Mouse (Mus musculus) cerebellum, adult 18-20 months (tissue): ENCODE data around the gene Lrrc49.

Experiments used
- DNase-seq, 2 experiments: peaks; one replicate each; pipeline ENCODE4 v3.0.0; 2021

Gene Lrrc49

DNA sequence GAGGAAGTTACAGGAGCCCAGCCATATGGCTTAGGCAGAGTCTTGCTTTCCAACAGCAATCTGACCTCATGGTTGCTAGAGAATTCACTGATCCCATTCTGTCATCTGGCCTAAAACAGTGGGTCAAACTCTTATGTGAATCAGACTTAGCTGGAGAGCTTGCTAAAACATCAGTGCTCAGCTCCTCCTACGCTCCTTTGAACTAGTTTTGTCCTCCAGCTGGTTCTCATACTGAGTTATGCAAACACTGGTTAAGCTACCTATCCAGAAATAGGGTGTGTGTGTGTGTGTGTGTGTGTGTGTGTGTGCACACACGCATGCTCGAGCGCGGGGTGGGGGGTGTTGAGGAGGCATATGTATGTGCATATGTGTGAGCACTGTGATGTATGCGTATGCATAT, 15.4 kb downstream of the Lrrc49 start:
- DNase-seq = no peak

GRCm38 (mm10) chr9:60668886-60669285, 19.1 kb downstream of the Lrrc49 start:
- DNase-seq = peak; percentile 69 to 76

- no peak for DNase-seq
These were observed 22.4 kb downstream of the Lrrc49 start for GRCm38 (mm10) chr9:60665535-60665934.

DNA sequence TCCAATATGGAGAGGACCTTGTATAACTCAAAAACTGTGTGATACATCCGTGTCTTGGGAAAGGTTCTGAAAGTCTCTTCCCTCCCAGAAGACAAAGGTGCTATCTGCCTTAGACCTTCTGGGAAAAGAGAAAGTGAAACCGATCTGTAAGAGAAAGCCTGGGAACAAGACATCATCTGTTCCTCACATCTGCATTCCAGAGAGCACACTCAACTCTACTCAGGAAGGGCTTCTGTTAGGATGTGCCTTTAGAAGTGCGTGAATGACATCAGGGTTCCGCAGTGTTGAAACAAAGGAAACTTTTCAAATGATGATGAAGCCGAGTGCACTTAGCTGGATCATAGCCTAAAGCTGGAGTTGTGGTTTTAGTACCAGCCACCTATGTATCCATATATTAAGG, 23.1 kb downstream of the Lrrc49 start:
- DNase-seq = no peak

DNA sequence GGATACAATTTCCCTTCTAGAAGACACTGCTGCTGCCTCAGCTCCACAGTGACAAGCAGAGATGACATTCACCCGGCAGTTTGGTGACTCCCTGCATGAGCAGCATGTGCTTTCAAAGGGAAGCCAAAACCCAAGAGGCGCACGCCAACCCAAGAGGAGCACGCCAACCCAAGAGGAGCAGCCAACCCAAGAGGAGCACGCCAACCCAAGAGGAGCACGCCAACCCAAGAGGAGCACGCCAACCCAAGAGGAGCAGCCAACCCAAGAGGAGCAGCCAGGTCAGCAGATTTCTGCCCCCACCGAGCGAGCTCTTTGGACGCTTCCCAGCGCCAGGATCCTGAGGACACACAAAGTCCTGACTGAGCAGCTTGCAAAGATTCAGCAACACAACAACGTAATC, 23.6 kb downstream of the Lrrc49 start:
- DNase-seq = peak; percentile 93 to 95

- DNase-seq = peak; percentile 37 to 47
These were observed 25.0 kb downstream of the Lrrc49 start for GRCm38 (mm10) chr9:60662936-60663335.

DNA sequence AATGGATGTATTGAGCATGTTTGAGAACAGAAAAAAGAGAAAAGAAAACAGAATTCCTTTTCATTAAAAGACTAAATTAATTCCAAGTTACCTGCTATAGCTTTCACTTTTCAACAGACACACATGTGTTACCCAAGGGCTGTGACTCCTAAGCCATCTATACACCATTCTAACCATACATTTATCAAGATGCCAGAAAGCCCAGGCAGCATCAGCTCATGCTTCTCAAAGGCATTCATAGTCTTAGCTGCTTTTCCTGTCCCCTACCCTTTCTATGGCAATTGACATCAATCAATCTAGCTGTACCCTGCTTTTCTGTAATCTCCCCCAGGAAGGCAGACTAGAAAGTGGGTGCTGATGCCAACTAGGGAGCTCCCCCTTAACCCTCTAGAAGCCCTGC, 34.4 kb downstream of the Lrrc49 start:
- no peak for DNase-seq

GRCm38 (mm10) chr9:60653137-60653536, 34.8 kb downstream of the Lrrc49 start:
- no peak for DNase-seq

- no peak for DNase-seq
These were observed 37.7 kb downstream of the Lrrc49 start for GRCm38 (mm10) chr9:60650277-60650676.

- peak; percentile 85 to 89 for DNase-seq
These were observed 38.7 kb downstream of the Lrrc49 start for GRCm38 (mm10) chr9:60648981-60649975.

- no peak for DNase-seq
These were observed 54.4 kb downstream of the Lrrc49 start for GRCm38 (mm10) chr9:60633601-60634000.

- DNase-seq = peak; percentile 71 to 74
These were observed 61.6 kb downstream of the Lrrc49 start for GRCm38 (mm10) chr9:60626311-60626791.

- peak; percentile 73 to 89 for DNase-seq
These were observed 62.1 kb downstream of the Lrrc49 start for GRCm38 (mm10) chr9:60625895-60626294.

GRCm38 (mm10) chr9:60616946-60617345, 71.0 kb downstream of the Lrrc49 start:
- peak in 1 of 2 experiments; percentile 36 for DNase-seq

DNA sequence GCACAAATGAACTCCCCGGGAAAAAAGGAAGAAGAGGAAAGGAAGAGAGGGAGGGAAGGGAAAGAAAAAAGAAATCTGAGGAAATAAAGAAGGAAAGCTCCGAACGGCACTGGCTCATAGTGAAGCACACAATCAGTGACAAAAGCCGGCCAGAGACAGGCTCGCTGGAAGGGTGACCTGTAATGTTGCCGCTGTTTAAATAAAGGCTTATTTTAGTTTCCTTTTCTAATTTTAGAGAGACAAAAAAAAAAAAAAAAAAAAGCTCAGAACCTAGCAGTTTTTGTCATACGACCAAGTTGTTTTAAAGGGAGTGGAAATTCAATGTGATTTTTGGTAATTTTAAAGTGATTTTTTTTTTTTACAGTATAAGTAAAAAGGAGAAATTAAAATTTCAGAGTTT, 71.6 kb downstream of the Lrrc49 start:
- DNase-seq = no peak

GRCm38 (mm10) chr9:60612260-60612659, 75.7 kb downstream of the Lrrc49 start:
- DNase-seq = no peak

DNA sequence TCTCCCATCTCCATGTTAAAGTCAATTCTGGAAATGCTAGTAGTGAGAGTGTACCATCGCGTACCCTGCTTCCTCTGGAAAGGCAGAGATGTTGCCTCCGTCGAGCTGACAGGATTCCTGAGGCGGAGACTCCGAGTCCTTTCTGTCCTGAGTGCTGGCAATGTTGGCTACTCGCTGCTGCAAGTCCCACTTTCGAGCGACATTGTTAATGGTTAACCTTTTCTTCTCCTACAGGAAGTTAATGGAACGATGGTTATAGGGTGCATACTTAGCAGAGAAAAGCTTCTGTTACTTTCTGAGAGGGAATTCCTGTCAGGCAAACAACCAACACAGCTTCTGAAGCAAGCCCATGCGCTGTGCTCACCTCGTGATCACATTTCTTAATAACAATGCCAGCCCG, 77.8 kb downstream of the Lrrc49 start:
- no peak for DNase-seq

- no peak for DNase-seq
These were observed 79.1 kb downstream of the Lrrc49 start for GRCm38 (mm10) chr9:60608857-60609256.

DNA sequence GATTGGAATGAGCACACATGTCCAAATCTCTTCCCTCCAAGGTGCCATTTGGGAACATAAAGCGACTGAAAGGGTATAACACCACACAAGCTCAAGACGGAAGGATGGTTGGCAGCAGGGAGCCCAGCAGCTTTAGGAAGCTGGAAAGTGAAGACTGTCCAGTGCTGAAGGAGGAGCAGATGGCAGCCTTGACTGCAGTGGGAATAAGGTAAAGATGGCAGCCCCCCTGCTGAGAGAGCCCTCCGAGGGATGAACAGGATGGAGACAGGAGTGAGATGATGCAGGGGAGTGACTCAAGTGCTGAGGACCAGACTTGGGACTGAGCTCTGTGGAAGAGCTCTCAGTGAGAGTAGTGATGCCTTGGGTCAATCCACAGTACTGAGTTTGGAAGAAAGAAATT, 79.9 kb downstream of the Lrrc49 start:
- peak; percentile 44 to 50 for DNase-seq

GRCm38 (mm10) chr9:60604971-60605370, 83.0 kb downstream of the Lrrc49 start:
- DNase-seq = peak; percentile 42 to 49

DNA sequence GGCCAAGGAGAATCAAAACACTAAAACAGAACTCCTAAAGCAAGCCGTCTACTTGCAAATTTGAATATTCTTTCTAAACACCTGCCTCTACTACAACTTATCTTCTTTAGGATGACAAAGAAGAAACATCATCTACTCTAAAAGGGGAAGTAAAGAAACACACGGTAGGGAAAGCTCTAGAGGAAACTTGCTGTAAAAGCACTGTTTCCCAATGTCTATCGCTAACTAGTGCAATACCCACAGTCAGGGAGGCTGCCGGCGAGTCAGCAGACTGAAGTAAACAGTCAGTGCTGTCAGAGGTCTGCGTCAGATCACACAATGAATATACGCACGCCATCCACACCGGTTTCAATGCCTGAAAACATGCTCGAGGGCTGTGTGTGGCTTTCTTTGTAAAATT, 86.0 kb downstream of the Lrrc49 start:
- DNase-seq = no peak

DNA sequence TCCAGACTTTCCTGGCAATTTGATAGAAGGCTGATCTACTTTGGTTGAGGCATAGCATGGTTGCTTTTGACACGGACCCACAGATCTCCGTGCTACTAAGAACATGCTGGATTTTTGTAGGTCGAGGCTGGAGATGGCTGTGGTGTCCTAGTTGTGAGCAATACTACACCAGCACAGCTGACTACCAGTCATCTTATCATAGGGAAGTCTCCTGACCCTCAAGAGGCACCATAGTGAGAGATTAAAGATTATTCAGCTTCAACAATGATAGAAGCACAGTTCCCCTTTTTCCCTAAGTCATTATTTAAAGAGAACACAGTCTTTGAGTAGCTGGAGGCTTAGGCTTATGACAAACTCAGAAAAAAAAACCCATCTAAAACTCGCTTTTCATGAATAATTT, 87.7 kb downstream of the Lrrc49 start:
- DNase-seq = no peak

GRCm38 (mm10) chr9:60599489-60599888, 88.5 kb downstream of the Lrrc49 start:
- DNase-seq = peak; percentile 43 to 46

DNA sequence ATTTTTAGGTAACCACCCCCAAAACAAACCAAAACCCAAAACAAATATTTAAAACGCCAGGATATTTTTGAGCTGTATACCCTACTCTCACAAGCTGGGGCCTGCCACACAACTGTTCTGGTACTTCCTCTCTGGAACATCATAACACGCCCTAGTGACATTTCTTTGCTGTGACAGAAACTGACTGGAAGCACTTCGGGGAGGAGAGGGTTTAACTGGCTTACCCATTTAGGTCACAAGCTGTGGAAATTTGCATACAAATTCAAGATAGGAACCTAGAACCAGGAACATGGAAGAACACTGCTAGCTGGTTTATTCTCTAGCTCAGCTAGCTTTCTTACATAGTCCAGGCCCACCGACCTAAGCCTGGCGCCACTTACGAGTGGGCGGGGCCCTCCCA, 92.6 kb downstream of the Lrrc49 start:
- DNase-seq = no peak
